Mouse (Mus musculus): ENCODE results near the gene Mmp13.
"Not testable (repeated sequence)": the region's sequence is repeated elsewhere in the genome, so short reads cannot be mapped to it uniquely, and the experiment has no call there.

Mmp13 gene

GRCm38 (mm10) chr9:7272214-7272613 lies at the start of gene Mmp13:
TSS of gene Mmp13 (plus strand) at chr9:7272514.
- no peak for DNase-seq (ENCODE audit: low spot score in 2 of 2)

DNA sequence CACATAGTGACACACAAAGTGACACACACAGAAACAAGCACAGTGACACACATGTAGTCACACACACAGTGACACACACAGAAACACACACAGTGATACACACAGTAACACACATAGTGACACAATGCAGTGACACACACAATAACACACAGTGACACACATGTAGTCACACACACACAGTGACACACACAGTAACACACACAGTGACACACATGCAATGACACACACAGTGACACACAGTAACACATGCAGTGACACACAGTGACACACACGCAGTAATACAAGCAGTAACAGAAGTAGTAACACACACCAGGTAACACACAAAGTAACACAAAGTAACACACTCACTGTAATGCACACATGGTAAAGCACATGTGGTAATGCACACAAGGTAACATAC lies 33.7 kb upstream of the Mmp13 start:
- no peak for DNase-seq (ENCODE audit: low spot score in 2 of 2)

DNA sequence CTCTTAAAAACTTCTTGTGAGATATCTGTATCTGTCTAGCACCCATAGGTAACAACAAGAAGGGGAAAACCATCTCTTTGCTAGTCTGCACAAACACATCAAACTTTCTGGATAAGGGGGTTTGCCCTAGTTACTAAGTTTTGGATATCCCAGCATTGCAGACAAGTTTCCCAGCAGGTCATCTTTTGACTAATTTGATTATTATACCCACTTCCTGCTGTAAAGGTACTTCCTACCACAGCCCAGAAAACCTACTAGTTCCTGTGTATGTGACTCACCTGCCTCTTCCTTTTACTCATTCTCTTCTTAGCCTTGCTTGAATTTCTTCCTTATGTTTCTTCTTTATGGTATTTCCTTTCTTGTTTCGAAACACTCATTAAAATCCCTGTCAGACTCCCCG lies 32.3 kb upstream of the Mmp13 start:
- no peak for DNase-seq (ENCODE audit: low spot score in 2 of 2)

DNA sequence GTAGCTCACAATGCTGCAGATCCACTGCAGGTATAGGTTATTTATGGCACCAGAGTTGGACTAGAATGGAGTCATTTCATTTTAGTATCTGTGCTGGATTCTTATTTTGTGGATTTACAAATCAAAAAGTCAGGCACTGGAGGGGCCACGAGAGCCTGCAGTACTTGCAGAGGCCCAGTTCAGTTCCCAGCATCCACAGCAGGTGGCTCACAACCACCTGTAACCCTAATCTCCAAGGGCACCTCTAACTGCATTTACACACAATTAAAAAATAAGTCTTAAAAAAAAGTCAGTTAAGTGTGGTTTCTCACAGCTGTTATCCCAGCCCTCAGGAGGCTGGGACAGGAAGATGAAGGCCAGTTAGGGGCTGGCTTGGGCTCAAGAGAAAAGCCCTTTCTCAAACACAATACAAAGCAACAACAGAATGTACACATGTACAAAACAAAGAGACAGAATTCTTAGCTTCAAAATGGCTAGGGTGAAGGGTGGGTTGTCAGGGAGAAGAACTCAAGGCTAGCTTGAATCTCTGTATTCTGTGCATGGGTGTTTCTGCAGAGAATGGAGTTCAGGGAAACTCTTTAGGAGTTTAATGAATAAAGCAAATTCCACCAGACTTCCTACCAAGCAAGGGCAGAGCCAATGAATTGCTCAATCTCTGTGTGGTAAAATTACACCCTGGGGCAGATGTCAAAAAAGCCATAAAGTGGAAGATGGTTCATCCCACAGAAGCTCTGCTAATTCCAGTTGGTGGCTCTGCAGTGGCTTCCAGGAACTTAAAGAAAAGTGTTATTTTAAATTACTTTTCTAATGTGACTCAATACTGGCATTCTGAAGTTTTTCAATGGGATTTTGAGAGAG lies 19.3 kb upstream of the Mmp13 start:
- DNase-seq (ENCODE audit: low spot score in 2 of 2), result no peak

DNA sequence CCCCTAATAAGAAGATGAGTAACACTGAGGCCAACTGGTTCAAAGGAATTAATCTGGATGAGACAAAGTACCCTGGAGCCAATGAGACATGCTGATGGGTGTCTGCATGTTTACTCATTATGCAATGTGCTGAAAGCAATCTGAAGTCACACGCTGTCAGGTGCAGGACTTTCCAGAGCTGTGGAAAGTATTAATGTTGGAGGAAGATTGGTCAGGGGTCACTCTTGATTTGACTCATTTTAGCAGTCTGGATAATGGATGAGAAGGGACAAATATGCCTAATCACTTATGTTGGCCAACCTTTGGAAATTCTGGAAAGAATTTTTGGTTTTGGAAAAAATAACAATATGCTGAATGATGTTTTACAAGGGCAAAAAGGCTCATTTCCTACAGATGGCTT lies 10.6 kb upstream of the Mmp13 start:
- no peak for DNase-seq (ENCODE audit: low spot score in 2 of 2)

DNA sequence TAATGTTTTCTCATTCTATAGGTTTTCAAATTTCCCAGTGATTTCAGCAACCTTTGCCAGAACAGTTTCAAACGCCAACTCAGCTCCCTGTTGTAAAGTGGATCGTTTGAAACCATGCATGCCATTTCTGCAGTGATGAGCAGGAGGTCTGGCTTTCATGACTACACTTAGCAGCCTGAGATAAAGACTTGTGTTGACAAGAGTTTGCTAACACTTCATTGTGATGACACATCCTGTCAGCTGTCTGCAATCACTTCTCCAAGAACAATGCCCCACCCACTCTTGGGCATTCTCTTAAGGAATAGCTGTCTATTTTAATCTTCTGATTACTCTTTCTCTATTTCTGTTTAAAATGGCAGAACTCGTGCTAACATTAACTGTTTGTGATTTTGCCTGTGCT lies 2.2 kb upstream of the Mmp13 start:
- DNase-seq (ENCODE audit: low spot score in 2 of 2), result no peak

DNA sequence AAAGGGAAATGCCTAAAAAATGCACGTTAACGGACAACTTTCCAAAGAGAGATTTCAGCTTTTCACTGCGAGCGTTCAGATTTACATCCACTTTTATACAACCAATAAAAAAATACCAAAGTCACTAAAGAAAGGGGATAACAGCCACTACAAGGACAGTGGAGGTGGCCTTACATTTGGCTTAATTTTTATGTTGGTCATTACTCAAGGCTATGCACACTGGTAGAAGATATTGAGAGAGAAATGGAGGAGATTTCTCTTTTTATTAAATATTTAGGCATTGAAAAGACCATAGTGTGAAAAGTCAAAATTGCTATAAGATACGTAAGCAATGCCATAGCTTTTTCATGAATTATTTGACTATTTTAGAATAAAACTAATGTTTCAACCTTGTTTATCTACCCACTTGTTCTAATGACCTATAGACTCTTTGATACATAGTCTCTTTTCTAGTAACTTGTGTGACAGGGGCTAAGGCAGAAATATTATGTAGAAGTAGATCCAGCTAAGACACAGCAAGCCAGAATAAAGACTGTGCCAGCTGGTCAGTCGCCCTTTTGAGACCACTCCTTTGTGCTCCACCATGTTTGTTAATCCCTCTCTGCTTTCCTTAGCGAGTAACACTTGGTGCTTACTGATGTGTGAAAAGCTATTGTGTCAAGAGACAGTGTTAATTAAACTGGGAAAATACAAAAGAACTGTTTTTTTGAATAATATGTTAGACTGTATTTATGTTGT lies 10.4 kb downstream of the Mmp13 start:
- DNase-seq (ENCODE audit: low spot score in 2 of 2), result no peak

DNA sequence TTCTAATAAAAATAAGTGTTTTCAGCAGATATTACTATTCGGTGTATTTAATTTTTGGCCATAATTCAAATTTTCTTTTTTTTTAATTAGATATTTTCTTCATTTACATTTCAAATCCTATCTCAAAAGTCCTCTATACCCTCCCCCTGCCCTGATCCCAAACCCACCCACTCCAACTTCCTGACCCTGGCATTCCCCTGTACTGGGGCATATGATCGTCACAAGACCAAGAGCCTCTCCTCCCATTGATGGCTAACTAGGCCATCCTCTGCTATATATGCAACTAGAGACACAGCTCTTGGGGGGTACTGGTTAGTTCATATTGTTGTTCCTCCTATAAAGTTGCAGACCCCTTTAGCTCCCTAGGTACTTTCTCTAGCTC lies 11.0 kb downstream of the Mmp13 start:
- not testable (repeated sequence) for DNase-seq (ENCODE audit: low spot score in 2 of 2)

GRCm38 (mm10) chr9:7289501-7289900 lies 17.2 kb downstream of the Mmp13 start:
- no peak for DNase-seq (ENCODE audit: low spot score in 2 of 2)

GRCm38 (mm10) chr9:7289901-7290300 lies 17.6 kb downstream of the Mmp13 start:
- no peak for DNase-seq (ENCODE audit: low spot score in 2 of 2)

DNA sequence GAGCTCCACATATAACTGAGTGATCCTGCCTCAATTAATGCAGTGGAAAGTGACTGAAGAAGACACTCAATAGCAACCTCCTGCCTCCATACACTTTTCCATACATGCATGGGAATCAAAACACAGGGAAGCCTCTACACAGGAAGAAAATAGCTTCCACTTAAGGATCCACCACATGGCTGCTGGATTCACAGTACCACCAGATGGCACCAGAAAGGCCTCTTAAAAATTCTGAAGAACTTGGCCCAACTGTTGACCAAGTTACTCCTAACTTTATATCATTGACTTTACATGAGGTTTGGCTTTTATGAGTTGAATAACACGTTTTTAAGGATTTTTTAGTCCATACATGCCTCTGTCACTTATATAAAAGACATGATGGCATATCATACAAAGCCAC lies 19.8 kb downstream of the Mmp13 start:
- peak; percentile 2 to 11 for DNase-seq (ENCODE audit: low spot score in 2 of 2)

- DNase-seq (ENCODE audit: low spot score in 2 of 2), result no peak
Observed at GRCm38 (mm10) chr9:7331847-7332246, 59.5 kb downstream of the Mmp13 start.
